Mouse (Mus musculus) stomach, postnatal 0 days (tissue): ENCODE data around the gene Tnrc6a. TPM values are rescaled to one million over a fixed set of nuclear protein-coding genes. Genes with fewer than 3 reads are reported as not detected.

Experiments
- ATAC-seq: fragments of 200-750 bp; cut with Nextera tagmentation; 2 replicates; pipeline ENCODE4 v1.8.0; 2017; ENCODE audit not compliant: low FRiP score, low TSS enrichment
- DNase-seq: peaks from one replicate; pipeline ENCODE4 v3.0.0-alpha.2; 2016; ENCODE audit warnings: low spot score
- H3K27ac ChIP-seq: fragments of 300-500 bp; sonication (generic); replicated peaks from 2 replicates; pipeline ENCODE4 v1.5.1; 2014; ENCODE audit warnings: mild to moderate bottlenecking, control low read depth
- H3K27me3 ChIP-seq: fragments of 300-500 bp; sonication (generic); 2 replicates; pipeline ENCODE4 v1.6.1; 2014; ENCODE audit warnings: low read length; ENCODE audit not compliant: control insufficient read depth, insufficient read depth
- H3K36me3 ChIP-seq: fragments of 300-500 bp; sonication (generic); 2 replicates; pipeline ENCODE4 v1.6.1; 2014; ENCODE audit warnings: low read length, mixed read lengths; ENCODE audit not compliant: control insufficient read depth, insufficient read depth
- H3K4me1 ChIP-seq: fragments of 300-500 bp; sonication (generic); replicated peaks from 2 replicates; pipeline ENCODE4 v1.6.1; 2014; ENCODE audit warnings: antibody characterized with exemption; ENCODE audit not compliant: control insufficient read depth, insufficient read depth
- H3K4me2 ChIP-seq: fragments of 300-500 bp; sonication (generic); replicated peaks from 2 replicates; pipeline ENCODE4 v1.6.1; 2014; ENCODE audit warnings: low read depth, mild to moderate bottlenecking, control low read depth, moderate library complexity
- H3K4me3 ChIP-seq: fragments of 300-500 bp; sonication (generic); 2 replicates; pipeline ENCODE4 v1.5.1; 2014; ENCODE audit warnings: low read depth, low read length, control low read depth
- H3K9ac ChIP-seq: fragments of 300-500 bp; sonication (generic); 2 replicates; pipeline ENCODE4 v1.6.1; 2014; ENCODE audit warnings: mild to moderate bottlenecking, low read length, control low read depth, mixed read lengths
- H3K9me3 ChIP-seq: fragments of 300-500 bp; sonication (generic); 2 replicates; pipeline ENCODE4 v1.6.1; 2016; ENCODE audit warnings: low read length; ENCODE audit not compliant: control insufficient read depth
- CTCF ChIP-seq: IDR thresholded peaks from 2 replicates; pipeline ENCODE4 v1.5.1; 2016; ENCODE audit warnings: antibody characterized with exemption, low read depth, mild to moderate bottlenecking, moderate library complexity
- EP300 ChIP-seq: optimal IDR thresholded peaks from 2 replicates; pipeline ENCODE3; 2016; ENCODE audit warnings: antibody characterized with exemption
- WGBS: fragments of 180-500 bp; shearing (Covaris S2); extraction: QIAGEN DNeasy Blood & Tissue Kit; methylation state at CpG from one replicate; pipeline ENCODE4 v1.1.7; 2014; 5-methylcytosine and 5-hydroxymethylcytosine counted together
- polyA plus RNA-seq: library from polyadenylated mRNA; unstranded; fragments of >200 nt; fragmentation: Nextera tagmentation; extraction: Ambion mirVana; gene quantifications from 2 replicates; pipeline ENCODE4 v1.2.1, GENCODE M21; 2015

Gene Tnrc6a
- polyA plus RNA-seq, 1 experiment from 2014 or later = 44.2 TPM

GRCm38 (mm10) chr7:123138001-123138400 is 14.3 kb downstream of the Tnrc6a start:
- Histone ChIP-seq H3K4me2 (no peak overlapping the region), H3K9me3 (no peaks in the 10 kb centered on the region), H3K27me3 (no peaks in the 10 kb centered on the region), H3K9ac (no peak overlapping the region), H3K36me3 (peaks cover 4% of the 10 kb centered on the region; the same call in 1 of the 2 replicates), H3K4me3 (no peak overlapping the region), H3K27ac (no peak overlapping the region), H3K4me1 (no peaks in the 10 kb centered on the region)
- ATAC-seq (no peak), DNase-seq (no peak)
- 77% methylated on average over 4 of the region's 4 CpGs for WGBS
- TF ChIP-seq CTCF (no peak), EP300 (no peak)

GRCm38 (mm10) chr7:123146141-123146846 is 22.6 kb downstream of the Tnrc6a start:
- no peak overlapping the region for H3K4me2 ChIP-seq
- DNase-seq = no peak
- H3K36me3 ChIP-seq = 0 out of 2 replicates have a peak, but pooled peaks cover 2% of the 10 kb centered on the region
- no peak overlapping the region for H3K4me3 ChIP-seq
- H3K9me3 ChIP-seq = no peaks in the 10 kb centered on the region
- no peak for ATAC-seq
- TF ChIP-seq CTCF = no peak
- TF ChIP-seq EP300 = no peak
- no peak overlapping the region for H3K27ac ChIP-seq
- H3K27me3 ChIP-seq = no peaks in the 10 kb centered on the region
- WGBS = 62% methylated on average over 10 of the region's 10 CpGs
- H3K4me1 ChIP-seq = no peaks in the 10 kb centered on the region
- H3K9ac ChIP-seq = no peak overlapping the region

- H3K27ac ChIP-seq = no peak overlapping the region
- no peak overlapping the region for H3K9ac ChIP-seq
- TF ChIP-seq CTCF = no peak
- H3K4me2 ChIP-seq = no peak overlapping the region
- H3K36me3 ChIP-seq = 0 out of 2 replicates have a peak, but pooled peaks cover 2% of the 10 kb centered on the region
- H3K27me3 ChIP-seq = no peaks in the 10 kb centered on the region
- ATAC-seq (no peak), DNase-seq (no peak)
- 92% methylated on average over 2 of the region's 2 CpGs for WGBS
- H3K9me3 ChIP-seq = no peaks in the 10 kb centered on the region
- H3K4me3 ChIP-seq = no peak overlapping the region
- H3K4me1 ChIP-seq = no peaks in the 10 kb centered on the region
Measured at GRCm38 (mm10) chr7:123147787-123148186, 24.1 kb downstream of the Tnrc6a start.

GRCm38 (mm10) chr7:123148935-123149334 is 25.2 kb downstream of the Tnrc6a start:
- H3K27ac ChIP-seq = no peak overlapping the region
- DNase-seq (no peak), ATAC-seq (no peak)
- no peaks in the 10 kb centered on the region for H3K27me3 ChIP-seq
- no peak overlapping the region for H3K4me2 ChIP-seq
- H3K36me3 ChIP-seq = peaks cover 2% of the 10 kb centered on the region; the same call in 1 of the 2 replicates
- H3K9ac ChIP-seq = no peak overlapping the region
- 81% methylated on average over 9 of the region's 9 CpGs for WGBS
- H3K4me3 ChIP-seq = no peak overlapping the region
- no peak for TF ChIP-seq CTCF
- TF ChIP-seq EP300 = no peak
- no peaks in the 10 kb centered on the region for H3K4me1 ChIP-seq
- H3K9me3 ChIP-seq = no peaks in the 10 kb centered on the region

- Histone ChIP-seq H3K4me2 (no peak overlapping the region), H3K27me3 (no peaks in the 10 kb centered on the region), H3K4me1 (no peaks in the 10 kb centered on the region), H3K9me3 (no peaks in the 10 kb centered on the region), H3K27ac (no peak overlapping the region), H3K9ac (no peak overlapping the region), H3K36me3 (peaks cover 14% of the 10 kb centered on the region), H3K4me3 (no peak overlapping the region)
- TF ChIP-seq EP300 = no peak
- TF ChIP-seq CTCF = no peak
- ATAC-seq (no peak), DNase-seq (no peak)
- WGBS = 92% methylated on average over 10 of the region's 10 CpGs
Measured at GRCm38 (mm10) chr7:123162346-123162745, 38.7 kb downstream of the Tnrc6a start.

GRCm38 (mm10) chr7:123167436-123167835 is 43.8 kb downstream of the Tnrc6a start:
- no peak overlapping the region for H3K4me2 ChIP-seq
- H3K4me3 ChIP-seq = no peak overlapping the region
- ATAC-seq (no peak), DNase-seq (no peak)
- H3K4me1 ChIP-seq = no peaks in the 10 kb centered on the region
- no peaks in the 10 kb centered on the region for H3K9me3 ChIP-seq
- no peak overlapping the region for H3K27ac ChIP-seq
- 84% methylated on average over 2 of the region's 2 CpGs for WGBS
- H3K9ac ChIP-seq = no peak overlapping the region
- no peaks in the 10 kb centered on the region for H3K27me3 ChIP-seq
- no peak for TF ChIP-seq EP300
- TF ChIP-seq CTCF = no peak
- H3K36me3 ChIP-seq = peaks cover 39% of the 10 kb centered on the region
